Mouse (Mus musculus) mouse embryonic stem cell (cell line): Measurements from ENCODE around the gene Gmeb1.
"Not testable (repeated sequence)": the region's sequence is repeated elsewhere in the genome, so short reads cannot be mapped to it uniquely, and the experiment has no call there.

Source experiments
- in situ Hi-C, 2 experiments: fragments of 300-500 bp; cut with MboI; formaldehyde crosslinking; loops; 1 replicate in 1 of 2; 3 replicates in 1 of 2; pipeline ENCODE4 v1.14.3; 2019 to 2020; ENCODE audit warnings: low sequenced_read_pairs in 2 of 2, low pct_unique_long_range_greater_than_20kb in 1 of 2, mixed read lengths in 1 of 2; ENCODE audit not compliant: unreplicated experiment in 1 of 2

The Gmeb1 gene

GRCm38 (mm10) chr4:132241208-132241607 lies 20.2 kb downstream of the Gmeb1 start:
- in situ Hi-C loops, result no loop called here

GRCm38 (mm10) chr4:132240367-132240766 lies 21.0 kb downstream of the Gmeb1 start:
- in situ Hi-C loops, result no loop called here

- in situ Hi-C loops, result no loop called here
These were observed 23.0 kb downstream of the Gmeb1 start for GRCm38 (mm10) chr4:132238356-132238755.

- in situ Hi-C loops, result no loop called here
These were observed 26.7 kb downstream of the Gmeb1 start for GRCm38 (mm10) chr4:132234710-132235109.

- in situ Hi-C loops, result no loop called here
These were observed 31.0 kb downstream of the Gmeb1 start for GRCm38 (mm10) chr4:132230422-132230821.

GRCm38 (mm10) chr4:132222001-132222400 lies 39.4 kb downstream of the Gmeb1 start:
- in situ Hi-C loops, result not testable (repeated sequence)

- in situ Hi-C loops, result loop anchor here in 1 of 2 experiments (5.0 kb wide), 1 partner anchor 34 kb away; no protein-coding TSS in a partner anchor
These were observed 43.0 kb downstream of the Gmeb1 start for GRCm38 (mm10) chr4:132218439-132218838.

- in situ Hi-C loops, result loop anchor here in 1 of 2 experiments (5.0 kb wide), 1 partner anchor 35 kb away; no protein-coding TSS in a partner anchor
These were observed 43.6 kb downstream of the Gmeb1 start for GRCm38 (mm10) chr4:132217781-132218180.

- in situ Hi-C loops, result loop anchor here in 1 of 2 experiments (5.0 kb wide), 1 partner anchor 36 kb away; no protein-coding TSS in a partner anchor
These were observed 44.8 kb downstream of the Gmeb1 start for GRCm38 (mm10) chr4:132216602-132217001.

- in situ Hi-C loops, result loop anchor here in 1 of 2 experiments (5.0 kb wide), 1 partner anchor 37 kb away; no protein-coding TSS in a partner anchor
These were observed 46.6 kb downstream of the Gmeb1 start for GRCm38 (mm10) chr4:132214847-132215246.

GRCm38 (mm10) chr4:132211953-132212734 lies 49.3 kb downstream of the Gmeb1 start, which contains the start of gene Ythdf2:
Gene Ythdf2 (minus strand): TSS chr4:132212303.
- in situ Hi-C loops, result no loop called here

- in situ Hi-C loops, result no loop called here
These were observed 50.1 kb downstream of the Gmeb1 start for GRCm38 (mm10) chr4:132211091-132211942.

GRCm38 (mm10) chr4:132210325-132210724 lies 51.1 kb downstream of the Gmeb1 start:
- in situ Hi-C loops, result no loop called here

- in situ Hi-C loops, result no loop called here
These were observed 52.1 kb downstream of the Gmeb1 start for GRCm38 (mm10) chr4:132209299-132209698.

- in situ Hi-C loops, result no loop called here
These were observed 54.1 kb downstream of the Gmeb1 start for GRCm38 (mm10) chr4:132207280-132207679.

- in situ Hi-C loops, result no loop called here
These were observed 62.6 kb downstream of the Gmeb1 start for GRCm38 (mm10) chr4:132198771-132199170.

- in situ Hi-C loops, result no loop called here
These were observed 63.1 kb downstream of the Gmeb1 start for GRCm38 (mm10) chr4:132198285-132198712.

- in situ Hi-C loops, result no loop called here
These were observed 66.4 kb downstream of the Gmeb1 start for GRCm38 (mm10) chr4:132194975-132195374.

GRCm38 (mm10) chr4:132194373-132194772 lies 67.0 kb downstream of the Gmeb1 start:
- in situ Hi-C loops, result no loop called here
